Mouse (Mus musculus) ES-E14 (cell line): ENCODE results near the gene Zgrf1. TPM values are rescaled to one million over a fixed set of nuclear protein-coding genes. Genes with fewer than 3 reads are reported as not detected.

Source experiments
- DNase-seq: peaks from one replicate; pipeline ENCODE4 v3.0.0-alpha.2; 2013; ENCODE audit warnings: low read depth, low spot score
- H3K27ac ChIP-seq: 2 replicates; pipeline ENCODE4 v1.5.1; 2012; ENCODE audit warnings: low read depth, mild to moderate bottlenecking, low read length, moderate library complexity, mixed read lengths; ENCODE audit not compliant: poor library complexity, insufficient read depth, severe bottlenecking
- H3K36me3 ChIP-seq: 2 replicates; pipeline ENCODE4 v1.6.1; 2012; ENCODE audit warnings: mild to moderate bottlenecking, low read length, moderate library complexity, mixed read lengths; ENCODE audit not compliant: control insufficient read depth, poor library complexity, insufficient read depth, severe bottlenecking
- H3K4me1 ChIP-seq, 2 experiments: fragments of 150-350 bp in 1 of 2; sonication (generic) in 1 of 2; 2 replicates each; pipeline ENCODE4 v1.6.1; 2012; ENCODE audit warnings: low read length in 2 of 2, mild to moderate bottlenecking in 1 of 2, mixed read lengths in 1 of 2; ENCODE audit not compliant: control insufficient read depth in 2 of 2, insufficient read depth in 2 of 2, poor library complexity in 1 of 2
- H3K4me3 ChIP-seq, 2 experiments: fragments of 150-350 bp in 1 of 2; sonication (generic) in 1 of 2; 2 replicates each; pipeline ENCODE4 v1.5.1; 2012; ENCODE audit warnings: low read length in 2 of 2, low read depth in 1 of 2, mild to moderate bottlenecking in 1 of 2, mixed read lengths in 1 of 2; ENCODE audit not compliant: insufficient read depth in 1 of 2, poor library complexity in 1 of 2, severe bottlenecking in 1 of 2
- H3K9ac ChIP-seq: 2 replicates; pipeline ENCODE4 v1.6.1; 2012; ENCODE audit warnings: low read depth, mild to moderate bottlenecking, low read length, mixed read lengths; ENCODE audit not compliant: poor library complexity, insufficient read depth, severe bottlenecking
- H3K9me3 ChIP-seq: fragments of 150-350 bp; sonication (generic); 2 replicates; pipeline ENCODE4 v1.6.1; 2012; ENCODE audit warnings: low read depth, mild to moderate bottlenecking, low read length; ENCODE audit not compliant: control insufficient read depth, insufficient read depth
- CHD2 ChIP-seq: IDR thresholded peaks from 2 replicates; pipeline ENCODE4 v1.6.1; 2014; ENCODE audit warnings: mild to moderate bottlenecking, low read depth, low read length, inconsistent platforms
- HCFC1 ChIP-seq: IDR thresholded peaks from 2 replicates; pipeline ENCODE4 v1.6.1; 2012; ENCODE audit warnings: low read length, inconsistent platforms, borderline replicate concordance; ENCODE audit not compliant: insufficient read depth
- MAFK ChIP-seq: IDR thresholded peaks from 2 replicates; pipeline ENCODE4 v1.6.1; 2014; ENCODE audit warnings: mild to moderate bottlenecking, low read depth, low read length, inconsistent platforms; ENCODE audit not compliant: insufficient read depth
- ZC3H11A ChIP-seq: IDR thresholded peaks from 2 replicates; pipeline ENCODE4 v1.6.1; 2012; ENCODE audit warnings: low read depth, mild to moderate bottlenecking, inconsistent platforms, low read length, borderline replicate concordance
- ZNF384 ChIP-seq: IDR thresholded peaks from 2 replicates; pipeline ENCODE4 v1.6.1; 2012; ENCODE audit warnings: low read depth, low read length, inconsistent platforms
- in situ Hi-C, 2 experiments: fragments of 600-800 bp; cut with MboI; formaldehyde crosslinking; loops; one replicate each; pipeline ENCODE4 v1.15.1; 2025; ENCODE audit warnings: low sequenced_read_pairs in 2 of 2, inconsistent platforms in 1 of 2; ENCODE audit not compliant: unreplicated experiment in 2 of 2
- total RNA-seq: library from RNA; depleted of rRNA; stranded (reverse); fragments of 300-350 nt; gene quantifications from 2 replicates; pipeline ENCODE4 v1.2.3, GENCODE M21; 2012

Gene Zgrf1
- total RNA-seq, 1 experiment = 17.0 TPM

- Histone ChIP-seq H3K36me3 (no peaks in the 10 kb centered on the region), H3K27ac (no peak overlapping the region), H3K4me1 (peaks cover 0 to 2% of the 10 kb centered on the region in 2 experiments; a peak in 1 of 4 replicates), H3K4me3 (peak overlapping the region; percentile 14 to 15; a peak in 1 of 4 replicates), H3K9me3 (no peaks in the 10 kb centered on the region), H3K9ac (no peak overlapping the region)
- in situ Hi-C loops = loop anchor here (10.0 to 25.0 kb wide), 2 partner anchors 122 to 1565 kb away; no protein-coding TSS in a partner anchor
- DNase-seq = no peak
- TF ChIP-seq CHD2 (no peak), ZC3H11A (0 out of 2 replicates have a peak, but pooled peaks have one; percentile 33)
Measured at GRCm38 (mm10) chr3:127639875-127640761, 86.8 kb downstream of the Zgrf1 start.

- no peak for TF ChIP-seq ZC3H11A
- TF ChIP-seq CHD2 = no peak
- no peak for TF ChIP-seq ZNF384
- TF ChIP-seq MAFK = no peak
- no peak for TF ChIP-seq HCFC1
- in situ Hi-C loops = loop anchor here in 1 of 2 experiments (25.0 kb wide), 1 partner anchor 121 kb away; no protein-coding TSS in a partner anchor
- Histone ChIP-seq H3K27ac (no peak overlapping the region), H3K4me1 (peaks cover 0 to 2% of the 10 kb centered on the region in 2 experiments; a peak in 1 of 4 replicates), H3K9me3 (no peaks in the 10 kb centered on the region), H3K36me3 (no peaks in the 10 kb centered on the region), H3K9ac (no peak overlapping the region), H3K4me3 (peak overlapping the region; percentile 14 to 20; a peak in 2 of 4 replicates)
- DNase-seq = no peak
Measured at GRCm38 (mm10) chr3:127640762-127641700, 87.7 kb downstream of the Zgrf1 start.

- no peaks in the 10 kb centered on the region for H3K9me3 ChIP-seq
- H3K9ac ChIP-seq = no peak overlapping the region
- H3K36me3 ChIP-seq = no peaks in the 10 kb centered on the region
- no peak overlapping the region for H3K4me3 ChIP-seq
- DNase-seq = no peak
- in situ Hi-C loops = loop anchor here in 1 of 2 experiments (25.0 kb wide), 1 partner anchor 120 kb away; no protein-coding TSS in a partner anchor
- peaks cover 0 to 2% of the 10 kb centered on the region in 2 experiments; a peak in 1 of 4 replicates for H3K4me1 ChIP-seq
- TF ChIP-seq ZC3H11A (no peak), CHD2 (no peak), MAFK (no peak), ZNF384 (no peak), HCFC1 (no peak)
- H3K27ac ChIP-seq = no peak overlapping the region
Measured at GRCm38 (mm10) chr3:127642211-127642610, 88.9 kb downstream of the Zgrf1 start.

GRCm38 (mm10) chr3:127646156-127646825, 93.0 kb downstream of the Zgrf1 start:
- H3K9me3 ChIP-seq = no peaks in the 10 kb centered on the region
- no peak overlapping the region for H3K27ac ChIP-seq
- TF ChIP-seq ZC3H11A (no peak), MAFK (no peak), CHD2 (no peak), ZNF384 (no peak), HCFC1 (no peak)
- no peak for DNase-seq
- no peak overlapping the region for H3K9ac ChIP-seq
- no peak overlapping the region for H3K4me3 ChIP-seq
- no peaks in the 10 kb centered on the region for H3K36me3 ChIP-seq
- H3K4me1 ChIP-seq = no peaks in the 10 kb centered on the region
- in situ Hi-C loops = loop anchor here in 1 of 2 experiments (25.0 kb wide), 1 partner anchor 116 kb away; no protein-coding TSS in a partner anchor
